Mouse (Mus musculus) liver, embryonic 13.5 days (tissue): ENCODE results near the gene Vps26c. TPM values are rescaled to one million over a fixed set of nuclear protein-coding genes. Genes with fewer than 3 reads are reported as not detected.
A peak's percentile ranks its signal among the peaks of the same experiment; 100 is the strongest.
"Not testable (repeated sequence)": the region's sequence is repeated elsewhere in the genome, so short reads cannot be mapped to it uniquely, and the experiment has no call there.

ENCODE experiments used
- ATAC-seq: fragments of 200-750 bp; cut with Nextera tagmentation; 2 replicates; pipeline ENCODE4 v1.8.0; 2017; ENCODE audit warnings: low read depth, mild to moderate bottlenecking, moderate number of reproducible peaks, moderate library complexity
- DNase-seq: peaks from one replicate; pipeline ENCODE4 v3.0.0; 2022
- H3K27ac ChIP-seq: fragments of 300-500 bp; sonication (generic); 2 replicates; pipeline ENCODE4 v1.5.1; 2015; ENCODE audit warnings: moderate library complexity, mild to moderate bottlenecking, inconsistent platforms
- H3K27me3 ChIP-seq: fragments of 300-500 bp; sonication (generic); 2 replicates; pipeline ENCODE4 v1.6.1; 2015; ENCODE audit warnings: mild to moderate bottlenecking, inconsistent platforms
- H3K36me3 ChIP-seq: fragments of 300-500 bp; sonication (generic); 2 replicates; pipeline ENCODE4 v1.6.1; 2015; ENCODE audit warnings: mild to moderate bottlenecking, inconsistent platforms
- H3K4me1 ChIP-seq: fragments of 300-500 bp; sonication (generic); replicated peaks from 2 replicates; pipeline ENCODE4 v1.6.1; 2015; ENCODE audit warnings: inconsistent platforms
- H3K4me2 ChIP-seq: fragments of 300-500 bp; sonication (generic); 2 replicates; pipeline ENCODE4 v1.6.1; 2015; ENCODE audit warnings: inconsistent platforms, mild to moderate bottlenecking, moderate library complexity
- H3K4me3 ChIP-seq: fragments of 300-500 bp; sonication (generic); replicated peaks from 2 replicates; pipeline ENCODE4 v1.5.1; 2015; ENCODE audit warnings: mild to moderate bottlenecking, inconsistent platforms
- H3K9ac ChIP-seq: fragments of 300-500 bp; sonication (generic); 2 replicates; pipeline ENCODE4 v1.6.1; 2015; ENCODE audit warnings: mild to moderate bottlenecking, inconsistent platforms
- H3K9me3 ChIP-seq: fragments of 300-500 bp; sonication (generic); replicated peaks from 2 replicates; pipeline ENCODE4 v1.6.1; 2016; ENCODE audit warnings: inconsistent platforms
- WGBS: fragments of 180-500 bp; shearing (Covaris S2); methylation state at CpG from one replicate; pipeline ENCODE4 v1.1.7; 2015; ENCODE audit not compliant: insufficient replicate concordance; 5-methylcytosine and 5-hydroxymethylcytosine counted together
- polyA plus RNA-seq: library from polyadenylated mRNA; unstranded; fragments of >200 nt; fragmentation: Nextera tagmentation; extraction: Ambion mirVana; gene quantifications from 2 replicates; pipeline ENCODE4 v1.2.1, GENCODE M21; 2015

Gene Vps26c
- polyA plus RNA-seq, 1 experiment from 2014 or later: 22.2 TPM

GRCm38 (mm10) chr16:94523594-94524377, 2.8 kb downstream of the Vps26c start:
- H3K4me2 ChIP-seq: no peak overlapping the region
- no peaks in the 10 kb centered on the region for H3K27me3 ChIP-seq
- H3K9me3 ChIP-seq: no peaks in the 10 kb centered on the region
- peaks cover 67% of the 10 kb centered on the region for H3K4me1 ChIP-seq
- 50% methylated on average over 6 of the region's 6 CpGs for WGBS
- ATAC-seq (no peak), DNase-seq (no peak)
- no peaks in the 10 kb centered on the region for H3K36me3 ChIP-seq
- no peak overlapping the region for H3K4me3 ChIP-seq
- peak overlapping the region; percentile 30; the same call in 1 of the 2 replicates for H3K27ac ChIP-seq
- H3K9ac ChIP-seq: 0 out of 2 replicates have a peak overlapping the region, but pooled peaks have one; percentile 8

DNA sequence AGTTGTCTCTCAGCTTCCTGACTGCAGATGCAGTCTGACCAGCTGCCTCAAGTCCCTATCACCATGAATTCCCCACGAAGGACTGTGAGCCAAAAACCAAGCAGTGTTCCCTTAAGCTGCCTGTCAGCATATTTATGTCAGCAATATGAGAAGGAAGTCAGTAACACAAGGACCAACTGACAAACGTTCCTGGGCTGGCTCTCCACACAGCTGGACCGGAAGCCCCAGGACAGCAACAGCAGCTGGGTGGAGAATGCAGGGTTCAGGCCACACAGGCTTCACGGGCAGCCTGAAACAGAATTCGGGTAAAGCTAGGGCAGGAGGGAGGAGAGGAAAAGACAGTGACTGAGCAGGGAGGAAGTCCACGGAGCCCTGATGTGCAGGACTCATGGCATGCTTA, 7.6 kb downstream of the Vps26c start:
- ATAC-seq (peak; percentile 43), DNase-seq (no peak)
- H3K36me3 ChIP-seq: peaks cover 6% of the 10 kb centered on the region; the same call in 1 of the 2 replicates
- peak overlapping the region; percentile 72 for H3K27ac ChIP-seq
- WGBS: 22% methylated on average over 6 of the region's 6 CpGs
- no peaks in the 10 kb centered on the region for H3K9me3 ChIP-seq
- H3K27me3 ChIP-seq: no peaks in the 10 kb centered on the region
- peak overlapping the region; percentile 5; the same call in 1 of the 2 replicates for H3K9ac ChIP-seq
- peak overlapping the region; percentile 5; the same call in 1 of the 2 replicates for H3K4me2 ChIP-seq
- no peak overlapping the region for H3K4me3 ChIP-seq
- H3K4me1 ChIP-seq: peaks cover 49% of the 10 kb centered on the region

- Histone ChIP-seq H3K27ac (no peak overlapping the region), H3K4me3 (no peak overlapping the region), H3K9me3 (no peaks in the 10 kb centered on the region), H3K27me3 (no peaks in the 10 kb centered on the region), H3K4me1 (peaks cover 41% of the 10 kb centered on the region), H3K9ac (no peak overlapping the region), H3K4me2 (no peak overlapping the region), H3K36me3 (peaks cover 14% of the 10 kb centered on the region)
- DNase-seq: no peak
- ATAC-seq: no peak
- WGBS: 73% methylated on average over 2 of the region's 2 CpGs
Measured at GRCm38 (mm10) chr16:94517606-94518005, 9.0 kb downstream of the Vps26c start.

- 50% methylated on average over 2 of the region's 2 CpGs for WGBS
- no peak overlapping the region for H3K27ac ChIP-seq
- DNase-seq: no peak
- peaks cover 54% of the 10 kb centered on the region for H3K36me3 ChIP-seq
- H3K4me3 ChIP-seq: no peak overlapping the region
- H3K9ac ChIP-seq: no peak overlapping the region
- H3K27me3 ChIP-seq: no peaks in the 10 kb centered on the region
- peaks cover 4% of the 10 kb centered on the region for H3K4me1 ChIP-seq
- H3K9me3 ChIP-seq: no peaks in the 10 kb centered on the region
- no peak overlapping the region for H3K4me2 ChIP-seq
- ATAC-seq: no peak
Measured at GRCm38 (mm10) chr16:94509983-94510382, 16.6 kb downstream of the Vps26c start.

DNA sequence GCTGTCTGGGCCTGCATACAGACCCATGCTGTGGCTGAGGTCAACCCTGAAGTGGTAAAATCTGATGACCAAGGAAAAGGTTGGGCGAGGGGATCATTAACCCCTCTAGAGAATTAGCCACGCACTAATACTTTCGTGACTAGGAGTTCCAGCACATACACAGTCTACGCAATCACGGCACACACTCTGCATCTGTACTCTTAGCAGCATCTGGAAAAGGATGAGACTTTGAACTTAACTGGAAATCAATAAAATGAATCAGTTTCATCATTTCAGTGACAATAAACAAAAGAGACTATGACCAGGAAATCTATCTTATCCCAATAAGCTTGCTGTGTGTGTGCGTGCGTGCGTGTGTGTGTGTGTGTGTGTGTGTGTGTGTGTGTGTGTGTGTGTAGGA, 17.9 kb downstream of the Vps26c start:
- Histone ChIP-seq H3K4me3 (no peak overlapping the region), H3K27ac (peak overlapping the region; percentile 2; the same call in 1 of the 2 replicates), H3K9ac (no peak overlapping the region), H3K4me2 (no peak overlapping the region), H3K9me3 (no peaks in the 10 kb centered on the region), H3K27me3 (no peaks in the 10 kb centered on the region), H3K4me1 (peaks cover 4% of the 10 kb centered on the region), H3K36me3 (peaks cover 60% of the 10 kb centered on the region)
- ATAC-seq (no peak), DNase-seq (no peak)
- WGBS: 77% methylated on average over 8 of the region's 8 CpGs

DNA sequence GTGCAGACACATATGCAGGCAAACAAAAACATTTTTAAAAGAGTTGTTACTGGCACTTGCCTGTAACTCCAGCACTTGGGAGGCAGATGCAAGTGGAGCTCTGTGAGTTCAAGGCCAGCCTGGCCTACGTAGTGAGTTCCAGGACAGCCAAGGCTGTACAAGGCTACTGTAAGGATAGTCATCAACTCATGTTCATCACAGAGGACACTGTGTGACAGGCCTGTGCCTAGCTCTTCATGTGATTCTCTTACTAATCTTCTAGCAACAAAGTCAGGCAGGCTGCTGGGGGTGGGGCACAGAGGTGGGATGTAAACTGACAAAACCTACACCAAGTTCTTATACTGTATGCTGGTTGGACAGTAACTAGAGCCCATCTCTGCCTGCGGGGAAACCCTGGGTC, 19.6 kb downstream of the Vps26c start:
- WGBS: 71% methylated on average over 2 of the region's 2 CpGs
- Histone ChIP-seq H3K4me1 (peaks cover 4% of the 10 kb centered on the region), H3K9ac (no peak overlapping the region), H3K27me3 (no peaks in the 10 kb centered on the region), H3K9me3 (no peaks in the 10 kb centered on the region), H3K4me2 (no peak overlapping the region), H3K27ac (no peak overlapping the region), H3K4me3 (no peak overlapping the region), H3K36me3 (peaks cover 53% of the 10 kb centered on the region)
- peak; percentile 28; the same call in 1 of the 2 replicates for ATAC-seq
- no peak for DNase-seq

DNA sequence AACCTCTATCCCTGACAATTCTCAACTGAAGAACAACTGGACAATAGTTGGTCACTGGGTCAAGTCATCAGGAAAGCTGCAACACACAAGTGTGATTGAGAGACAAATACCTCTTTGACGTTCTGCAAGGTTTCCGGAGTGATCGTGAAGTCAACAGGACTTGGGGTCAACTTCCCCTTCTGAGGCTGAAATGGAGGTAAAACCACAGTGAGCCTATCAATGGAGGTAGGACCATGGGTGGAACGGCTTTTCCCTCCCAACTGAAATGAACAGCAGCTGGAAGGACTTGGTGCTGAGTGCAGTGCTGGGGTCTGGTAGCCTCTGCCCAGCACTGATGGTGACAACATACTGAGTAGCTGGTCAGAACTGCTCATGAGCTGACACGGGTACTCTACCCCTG, 22.4 kb downstream of the Vps26c start:
- no peaks in the 10 kb centered on the region for H3K27me3 ChIP-seq
- WGBS: 41% methylated on average over 5 of the region's 5 CpGs
- DNase-seq (no peak), ATAC-seq (no peak)
- H3K4me1 ChIP-seq: peaks cover 4% of the 10 kb centered on the region
- no peak overlapping the region for H3K4me3 ChIP-seq
- no peak overlapping the region; the same call in 1 of the 2 replicates for H3K27ac ChIP-seq
- peaks cover 55% of the 10 kb centered on the region for H3K36me3 ChIP-seq
- H3K4me2 ChIP-seq: no peak overlapping the region
- no peak overlapping the region for H3K9ac ChIP-seq
- no peaks in the 10 kb centered on the region for H3K9me3 ChIP-seq

- DNase-seq (no peak), ATAC-seq (peak; percentile 83)
- WGBS: 49% methylated on average over 5 of the region's 5 CpGs
- peaks cover 56% of the 10 kb centered on the region for H3K36me3 ChIP-seq
- no peaks in the 10 kb centered on the region for H3K27me3 ChIP-seq
- H3K4me3 ChIP-seq: no peak overlapping the region
- H3K4me1 ChIP-seq: peaks cover 14% of the 10 kb centered on the region
- peak overlapping the region; percentile 47; the same call in 1 of the 2 replicates for H3K27ac ChIP-seq
- no peak overlapping the region for H3K4me2 ChIP-seq
- H3K9ac ChIP-seq: no peak overlapping the region
- H3K9me3 ChIP-seq: no peaks in the 10 kb centered on the region
Measured at GRCm38 (mm10) chr16:94497911-94498310, 28.7 kb downstream of the Vps26c start.

GRCm38 (mm10) chr16:94497176-94497575, 29.5 kb downstream of the Vps26c start:
- H3K4me2 ChIP-seq, H3K9ac ChIP-seq, H3K27ac ChIP-seq, H3K27me3 ChIP-seq, H3K9me3 ChIP-seq, ATAC-seq, H3K4me3 ChIP-seq, DNase-seq: not testable (repeated sequence)
- 83% methylated on average over 7 of the region's 7 CpGs for WGBS
- Histone ChIP-seq H3K4me1 (peaks cover 14% of the 10 kb centered on the region), H3K36me3 (peaks cover 56% of the 10 kb centered on the region)

- H3K4me2 ChIP-seq: no peak overlapping the region
- no peak overlapping the region for H3K4me3 ChIP-seq
- no peak overlapping the region for H3K9ac ChIP-seq
- no peaks in the 10 kb centered on the region for H3K36me3 ChIP-seq
- H3K9me3 ChIP-seq: no peaks in the 10 kb centered on the region
- DNase-seq (no peak), ATAC-seq (no peak)
- 82% methylated on average over 5 of the region's 5 CpGs for WGBS
- no peak overlapping the region for H3K27ac ChIP-seq
- H3K4me1 ChIP-seq: no peaks in the 10 kb centered on the region
- H3K27me3 ChIP-seq: no peaks in the 10 kb centered on the region
Measured at GRCm38 (mm10) chr16:94489326-94489725, 37.3 kb downstream of the Vps26c start.

DNA sequence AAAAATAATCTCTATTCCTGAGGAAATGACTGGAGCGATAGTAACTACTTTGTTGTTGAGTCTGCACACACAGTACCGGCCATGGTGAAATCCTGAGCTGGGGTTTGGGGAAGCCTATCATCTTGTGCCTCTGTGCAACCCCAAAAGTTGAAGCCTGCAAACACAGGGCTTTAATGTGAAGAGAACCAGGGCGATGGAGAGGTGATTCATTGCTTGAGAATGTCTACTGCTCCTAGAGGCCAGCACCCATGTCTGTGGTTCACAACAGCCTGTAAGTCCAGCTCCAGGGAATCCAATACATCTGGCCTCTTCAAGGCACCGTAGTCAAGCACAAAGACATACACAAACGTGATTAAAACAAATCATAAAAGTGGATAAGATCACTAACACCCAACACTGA, 39.3 kb downstream of the Vps26c start:
- WGBS: 38% methylated on average over 5 of the region's 5 CpGs
- H3K9me3 ChIP-seq: no peaks in the 10 kb centered on the region
- no peak overlapping the region for H3K9ac ChIP-seq
- no peak overlapping the region for H3K4me2 ChIP-seq
- H3K36me3 ChIP-seq: no peaks in the 10 kb centered on the region
- H3K27ac ChIP-seq: no peak overlapping the region
- ATAC-seq (no peak), DNase-seq (no peak)
- H3K27me3 ChIP-seq: no peaks in the 10 kb centered on the region
- H3K4me1 ChIP-seq: no peaks in the 10 kb centered on the region
- H3K4me3 ChIP-seq: no peak overlapping the region
